Mouse (Mus musculus) cerebellum, postnatal 10 days (tissue): Measurements from ENCODE around the gene Mms19.
"Not testable (repeated sequence)": the region's sequence is repeated elsewhere in the genome, so short reads cannot be mapped to it uniquely, and the experiment has no call there.

Source experiments
- DNase-seq, 2 experiments: peaks; one replicate each; pipeline ENCODE4 v3.0.0; 2021; ENCODE audit warnings: mixed read lengths in 2 of 2

Gene Mms19

DNA sequence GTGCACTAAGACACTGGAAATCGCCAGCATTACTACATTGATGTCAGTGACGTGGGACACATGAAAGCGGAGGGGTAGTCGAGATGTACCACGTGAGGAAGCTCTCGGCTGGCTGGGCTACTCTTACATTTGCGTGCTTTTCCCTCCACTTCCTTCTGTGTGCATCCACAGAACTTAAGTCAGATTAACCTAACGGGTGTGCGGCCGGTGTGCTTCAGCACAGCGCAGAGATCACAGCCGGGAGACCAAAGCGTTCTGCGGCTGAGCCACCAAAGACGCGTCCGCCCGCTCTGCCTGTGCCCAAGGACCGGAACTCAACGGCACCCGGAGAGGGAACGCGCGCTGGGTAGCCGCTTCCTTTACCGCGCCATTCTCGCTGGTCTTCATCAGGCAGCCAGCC, 48.3 kb downstream of the Mms19 start:
- DNase-seq = no peak

DNA sequence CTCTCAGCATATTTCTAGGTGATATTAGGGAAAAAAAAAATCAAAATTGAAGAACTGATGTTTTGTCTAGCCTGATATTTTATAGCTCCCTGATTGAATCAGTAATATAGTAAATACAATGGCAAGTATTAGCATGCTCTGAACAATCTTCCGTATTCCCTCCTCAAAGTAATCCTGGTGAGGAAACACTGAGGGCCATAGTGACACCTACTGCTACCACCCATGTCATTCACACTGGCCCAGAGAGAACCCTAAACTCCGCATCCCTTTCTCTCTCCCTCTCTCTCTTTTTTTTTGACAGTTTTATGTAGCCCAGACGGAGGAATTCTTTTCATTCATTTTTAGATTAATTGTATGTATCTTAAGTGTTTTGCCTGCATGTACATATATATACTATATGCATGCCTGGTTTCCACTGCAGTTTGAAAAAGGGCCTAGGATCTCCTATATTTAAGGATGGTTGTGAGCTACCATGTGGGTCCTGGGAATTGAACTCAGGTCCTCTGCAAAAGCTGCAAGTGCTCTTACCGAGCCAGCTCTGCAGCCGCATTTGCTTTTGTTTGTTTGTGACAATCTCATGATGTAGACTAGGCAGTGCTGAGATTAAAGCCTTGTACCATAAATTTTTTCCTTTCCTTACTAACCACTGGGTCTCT, 60.4 kb downstream of the Mms19 start:
- no peak for DNase-seq

GRCm38 (mm10) chr19:41919471-41919870, 61.5 kb downstream of the Mms19 start:
- DNase-seq = no peak

GRCm38 (mm10) chr19:41916853-41917252, 64.1 kb downstream of the Mms19 start:
- DNase-seq = no peak

GRCm38 (mm10) chr19:41915294-41915693, 65.7 kb downstream of the Mms19 start:
- DNase-seq = no peak

GRCm38 (mm10) chr19:41914592-41914882, 66.4 kb downstream of the Mms19 start:
- DNase-seq = not testable (repeated sequence)

- no peak for DNase-seq
Observed at GRCm38 (mm10) chr19:41913774-41914591, 67.0 kb downstream of the Mms19 start.

GRCm38 (mm10) chr19:41912121-41913080, 68.6 kb downstream of the Mms19 start:
- peak; percentile 66 for DNase-seq

GRCm38 (mm10) chr19:41911178-41912073, 69.5 kb downstream of the Mms19 start, which contains the start of gene Pgam1:
TSS of gene Pgam1 (plus strand) at chr19:41911923.
- DNase-seq = peak; percentile 98 to 99

GRCm38 (mm10) chr19:41910396-41910795, 70.6 kb downstream of the Mms19 start:
- no peak for DNase-seq

DNA sequence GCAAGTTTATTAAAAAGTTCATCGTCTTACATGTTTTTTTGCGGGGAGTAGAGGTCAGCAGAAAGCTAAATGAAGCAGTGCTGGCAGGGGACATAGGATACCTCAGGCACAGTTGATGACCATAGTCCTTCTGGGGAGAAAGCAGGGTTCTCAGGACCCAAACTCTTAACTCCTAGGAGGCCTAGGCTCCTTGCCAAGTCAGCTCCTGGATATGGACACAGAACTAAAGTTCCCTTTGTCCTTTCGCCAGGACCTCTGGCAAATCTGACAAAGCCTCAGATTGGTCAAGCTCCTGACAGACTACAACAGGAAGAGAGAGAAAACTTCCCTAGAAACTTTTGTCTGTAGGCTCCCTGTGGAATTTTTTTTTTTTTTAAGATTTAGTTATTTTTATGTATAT, 72.2 kb downstream of the Mms19 start:
- peak in 1 of 2 experiments; percentile 25 for DNase-seq

- peak; percentile 13 to 26 for DNase-seq
Observed at GRCm38 (mm10) chr19:41907079-41907760, 73.7 kb downstream of the Mms19 start.

DNA sequence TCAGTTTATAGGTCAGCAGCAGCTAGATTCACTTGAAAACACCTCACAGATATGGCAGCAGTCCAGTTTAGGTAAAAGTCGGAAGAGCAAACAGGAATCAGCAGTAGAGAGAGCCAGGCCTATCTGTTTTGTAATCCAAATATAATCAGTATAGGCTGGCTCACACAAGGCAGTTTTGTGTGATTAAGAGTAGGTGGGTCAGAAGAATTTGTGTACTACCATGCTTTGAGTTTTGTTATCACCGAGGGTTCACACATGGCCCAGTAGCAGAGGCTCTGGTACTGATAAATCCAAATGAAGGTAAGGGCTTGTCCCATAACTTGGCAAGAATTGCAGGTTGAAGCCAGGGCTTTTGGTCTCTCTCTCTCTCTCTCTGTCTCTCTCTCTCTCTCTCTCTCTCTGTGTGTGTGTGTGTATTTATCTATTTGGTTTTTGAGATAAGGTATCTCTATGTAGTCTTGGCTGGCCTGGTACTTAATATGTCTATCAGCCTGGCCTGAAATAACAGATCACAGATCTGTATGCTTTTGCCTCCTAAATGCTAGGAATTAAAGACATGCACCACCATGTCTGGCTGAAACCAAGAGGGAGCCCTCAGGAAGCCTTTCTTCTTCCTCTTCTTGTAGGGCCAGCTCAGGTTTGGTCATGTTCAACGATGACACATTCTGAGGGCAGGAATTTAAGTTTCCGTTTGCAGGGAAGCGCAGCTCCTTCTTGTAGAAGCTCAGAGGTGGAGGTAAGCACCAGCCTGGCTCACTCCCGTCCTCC, 74.5 kb downstream of the Mms19 start:
- DNase-seq = peak in 1 of 2 experiments; percentile 16

DNA sequence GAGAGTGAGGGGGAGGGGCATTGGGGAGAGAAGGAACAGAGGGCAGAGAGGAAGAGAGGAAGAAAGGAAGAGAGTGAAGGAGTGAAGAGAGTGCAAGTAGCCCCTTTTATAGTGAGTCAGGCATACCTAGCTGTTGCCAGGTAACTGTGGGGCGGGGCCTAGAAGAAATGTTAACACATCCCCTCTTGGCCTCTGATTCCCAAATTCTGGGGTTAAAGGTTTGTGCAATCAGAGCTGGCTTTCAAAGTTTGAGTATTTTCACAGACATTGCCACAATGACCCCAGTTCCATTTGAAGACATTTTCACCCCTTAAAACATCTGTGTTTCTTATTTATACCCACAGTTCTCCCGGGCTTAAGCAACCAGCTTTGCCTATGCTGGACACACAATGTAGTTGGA, 75.7 kb downstream of the Mms19 start:
- DNase-seq = no peak

DNA sequence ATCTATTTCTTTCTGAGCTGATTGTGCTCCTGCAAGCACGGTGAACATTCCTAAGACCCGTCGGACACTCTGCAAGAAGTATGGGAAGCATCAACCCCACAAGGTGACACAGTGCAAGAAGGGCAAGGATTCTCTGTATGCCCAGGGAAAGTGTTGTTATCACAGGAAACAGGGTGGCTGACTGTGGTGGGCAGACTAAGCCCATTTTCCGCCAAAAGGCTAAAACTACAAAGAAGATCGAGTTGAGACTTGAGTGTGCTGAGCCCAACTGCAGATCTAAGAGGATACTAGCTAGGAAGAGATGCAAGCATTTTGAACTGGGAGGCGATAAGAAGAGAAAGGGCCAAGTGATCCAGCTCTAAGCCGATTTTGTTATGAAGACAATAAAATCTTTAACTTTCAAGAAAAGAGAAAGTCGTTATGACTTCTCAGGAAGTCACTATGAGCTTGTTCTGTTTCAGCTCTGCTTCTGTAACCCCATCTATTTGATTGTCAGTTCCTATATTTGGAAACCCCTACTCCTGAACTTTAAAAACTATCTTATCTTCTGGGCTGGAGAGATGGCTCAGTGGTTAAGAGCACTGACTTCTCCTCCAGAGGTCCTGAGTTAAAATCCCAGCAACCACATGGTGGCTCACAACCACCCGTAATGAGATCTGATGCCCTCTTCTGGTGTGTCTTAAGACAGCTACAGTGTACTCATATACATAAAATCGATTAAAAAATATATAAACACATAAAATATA, 77.9 kb downstream of the Mms19 start:
- no peak for DNase-seq

GRCm38 (mm10) chr19:41901696-41902095, 79.3 kb downstream of the Mms19 start:
- DNase-seq = peak in 1 of 2 experiments; percentile 12

DNA sequence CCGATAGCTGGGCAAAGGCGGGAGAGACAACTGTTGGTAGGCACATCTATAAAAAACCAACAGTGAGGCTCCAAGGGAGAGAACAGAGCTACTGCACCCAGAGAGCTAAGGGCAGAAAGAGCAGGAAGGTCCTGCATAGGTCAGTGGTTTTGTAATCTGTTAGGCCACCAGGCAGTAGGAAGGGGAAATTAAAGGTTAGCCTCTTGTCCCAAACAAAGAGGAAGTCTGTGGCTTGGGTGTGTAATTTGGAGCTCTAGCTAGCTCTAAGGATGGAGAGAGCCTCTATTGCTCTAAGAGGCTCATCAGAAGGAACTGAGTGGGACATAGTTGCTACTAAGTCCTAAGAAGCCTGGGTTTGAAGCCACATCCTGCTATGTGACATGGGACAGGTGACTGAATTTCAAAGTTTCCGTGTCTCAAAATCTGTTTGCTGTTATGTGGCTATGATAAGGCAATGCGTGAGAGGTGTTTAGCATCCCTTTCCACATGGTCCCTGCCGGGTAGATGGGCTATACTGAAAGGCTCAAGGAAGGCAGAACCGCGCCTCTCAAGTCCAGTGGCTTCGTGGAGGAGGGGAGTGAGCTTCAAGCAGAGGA, 80.4 kb downstream of the Mms19 start:
- no peak for DNase-seq

DNA sequence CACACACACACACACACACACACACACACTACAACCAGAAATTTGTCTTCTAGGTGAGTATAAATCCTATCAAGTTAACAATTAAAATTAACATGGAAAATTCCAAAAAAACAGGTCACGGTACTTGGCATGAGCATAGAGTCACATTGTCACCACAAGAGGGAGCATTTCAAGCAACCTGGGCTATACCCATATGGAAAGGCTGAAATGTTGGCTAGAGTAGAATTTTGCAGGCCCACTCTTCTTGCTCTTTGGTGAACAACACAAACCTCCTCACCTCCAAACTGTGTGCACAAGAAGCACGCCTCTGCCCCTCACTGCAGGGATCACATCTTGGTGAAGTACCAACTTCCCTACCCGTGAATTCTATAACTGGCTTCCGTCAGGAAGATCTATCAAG, 82.1 kb downstream of the Mms19 start:
- DNase-seq = peak; percentile 58 to 75

DNA sequence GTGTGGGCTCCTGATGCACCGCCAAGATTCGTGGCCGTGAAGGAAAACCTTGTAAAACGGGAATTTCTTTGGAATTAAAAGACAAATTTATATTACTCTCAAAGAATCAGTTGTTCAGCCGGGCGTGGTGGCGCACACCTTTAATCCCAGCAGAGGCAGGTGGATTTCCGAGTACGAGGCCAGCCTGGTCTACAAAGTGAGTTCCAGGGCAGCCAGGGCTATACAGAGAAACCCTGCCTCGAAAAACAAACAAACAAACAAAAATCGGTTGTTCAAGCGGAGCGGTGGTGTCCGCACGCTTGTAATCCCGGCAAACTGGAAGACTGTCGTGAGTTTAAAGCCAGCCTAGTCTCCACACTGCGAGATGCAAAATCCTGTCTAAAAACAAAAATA, 84.6 kb downstream of the Mms19 start:
- DNase-seq = no peak
